Mouse (Mus musculus): ENCODE data around the gene Sec14l3. TPM values are rescaled to one million over a fixed set of nuclear protein-coding genes. Genes with fewer than 3 reads are reported as not detected.
"Not testable (repeated sequence)": the region's sequence is repeated elsewhere in the genome, so short reads cannot be mapped to it uniquely, and the experiment has no call there.

Gene Sec14l3
- 1 to 10 TPM in 1 of 2 experiments, under 1 TPM in 1; 0.60 to 1.3 TPM for total RNA-seq (2021)

- intact Hi-C loops (cut with DNase I): no loop called here
- no peak for DNase-seq (ENCODE audit: low spot score in 2 of 2)
Measured at GRCm38 (mm10) chr11:4064627-4065122, at the start of gene Sec14l3. Sec14l3 (plus strand) TSS chr11:4064841.

DNA sequence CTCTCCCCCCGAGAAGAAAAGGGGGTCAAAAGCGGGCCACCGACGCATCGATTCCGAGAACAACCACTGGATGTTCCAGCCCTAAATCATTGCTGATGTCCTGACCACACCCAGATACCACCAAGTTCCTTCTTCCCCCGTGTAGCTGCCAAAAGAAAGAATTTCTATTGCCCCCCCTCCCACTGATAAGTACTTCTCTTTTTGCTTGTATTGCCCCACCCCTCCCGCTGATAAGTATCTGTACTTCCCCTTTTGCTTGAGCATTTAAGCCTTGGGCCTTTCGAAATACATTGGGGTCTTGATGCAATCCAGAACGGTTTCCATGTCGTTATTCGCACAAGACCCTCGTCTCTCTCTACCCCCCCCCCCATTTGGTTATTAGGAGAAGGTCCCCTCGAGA, 48.8 kb upstream of the Sec14l3 start:
- intact Hi-C loops (cut with DNase I); DNase-seq (ENCODE audit: low spot score in 2 of 2): not testable (repeated sequence)

DNA sequence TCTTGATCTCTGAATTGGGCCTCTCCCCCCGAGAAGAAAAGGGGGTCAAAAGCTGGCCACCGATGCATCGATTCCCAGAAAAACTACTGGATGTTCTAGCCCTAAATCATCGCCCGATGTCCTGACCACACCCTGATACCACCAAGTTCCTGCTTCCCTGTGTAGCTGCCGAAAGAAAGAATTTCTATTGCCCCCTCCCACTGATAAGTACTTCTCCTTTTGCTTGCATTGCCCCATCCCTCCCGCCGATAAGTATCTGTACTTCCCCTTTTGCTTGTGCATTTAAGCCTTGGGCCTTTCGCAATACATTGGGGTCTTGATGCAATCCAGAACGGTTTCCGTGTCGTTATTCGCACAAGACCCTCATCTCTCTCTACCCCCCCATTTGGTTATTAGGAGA, 42.5 kb upstream of the Sec14l3 start:
- intact Hi-C loops (cut with DNase I); DNase-seq (ENCODE audit: low spot score in 2 of 2): not testable (repeated sequence)

DNA sequence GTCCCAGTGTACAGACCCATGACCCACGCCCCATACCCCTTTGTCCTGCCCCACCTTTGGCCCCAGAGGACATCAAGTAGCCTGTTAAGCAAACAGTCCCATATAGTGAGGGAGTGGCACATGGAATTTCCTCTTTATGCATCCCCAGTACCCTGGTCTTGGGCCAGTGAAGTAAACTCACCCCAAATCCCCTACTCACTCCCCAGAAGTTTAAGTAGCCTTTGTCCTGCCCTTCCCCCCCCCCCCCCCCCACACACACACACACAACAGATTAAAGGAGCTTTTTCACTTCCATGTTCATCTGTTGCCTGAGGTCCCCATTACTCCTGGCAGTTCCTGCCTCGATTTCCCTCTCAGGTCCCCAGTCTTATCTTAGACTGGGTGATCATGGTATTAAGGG, 41.3 kb upstream of the Sec14l3 start:
- no peak for DNase-seq (ENCODE audit: low spot score in 2 of 2)
- intact Hi-C loops (cut with DNase I): no loop called here

GRCm38 (mm10) chr11:4027066-4027465, 37.6 kb upstream of the Sec14l3 start:
- DNase-seq (ENCODE audit: low spot score in 2 of 2): no peak
- intact Hi-C loops (cut with DNase I): no loop called here

DNA sequence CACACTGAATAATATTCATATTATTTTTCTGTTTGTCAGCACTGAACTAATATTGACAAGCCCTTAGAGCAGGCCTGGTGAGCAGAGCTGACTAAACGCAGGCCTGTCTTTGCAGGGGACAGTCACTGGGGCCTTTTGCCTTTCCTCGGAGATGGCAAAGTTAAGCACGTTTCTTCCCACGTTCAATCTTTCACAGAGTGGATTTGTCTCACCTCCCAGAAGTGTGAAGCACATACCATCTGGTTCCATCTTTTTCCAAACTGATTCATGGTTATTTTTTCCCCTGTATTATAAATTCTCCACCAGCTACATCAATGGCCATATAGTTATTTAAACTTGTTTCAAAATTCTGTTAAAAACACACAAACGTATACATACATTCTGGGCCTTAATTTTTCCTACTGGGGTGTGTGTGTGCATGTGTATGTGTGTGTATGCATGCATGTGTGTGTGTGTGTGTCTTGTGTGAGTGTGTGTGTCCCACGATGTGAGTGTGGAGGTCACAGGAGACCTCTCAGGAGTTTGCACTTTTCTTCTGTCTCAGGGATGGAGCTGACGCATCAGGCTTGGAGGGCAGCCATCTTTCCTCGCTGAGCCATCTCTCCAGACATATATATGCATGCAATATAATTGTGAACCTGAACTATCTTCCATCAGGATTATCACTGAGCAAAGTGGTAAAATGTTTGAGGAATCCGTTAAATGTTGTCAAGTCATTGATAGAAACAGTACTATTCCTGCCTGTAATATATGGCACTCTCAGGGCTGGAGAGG, 36.9 kb upstream of the Sec14l3 start:
- DNase-seq (ENCODE audit: low spot score in 2 of 2): peak; percentile 17 to 81
- intact Hi-C loops (cut with DNase I): no loop called here

DNA sequence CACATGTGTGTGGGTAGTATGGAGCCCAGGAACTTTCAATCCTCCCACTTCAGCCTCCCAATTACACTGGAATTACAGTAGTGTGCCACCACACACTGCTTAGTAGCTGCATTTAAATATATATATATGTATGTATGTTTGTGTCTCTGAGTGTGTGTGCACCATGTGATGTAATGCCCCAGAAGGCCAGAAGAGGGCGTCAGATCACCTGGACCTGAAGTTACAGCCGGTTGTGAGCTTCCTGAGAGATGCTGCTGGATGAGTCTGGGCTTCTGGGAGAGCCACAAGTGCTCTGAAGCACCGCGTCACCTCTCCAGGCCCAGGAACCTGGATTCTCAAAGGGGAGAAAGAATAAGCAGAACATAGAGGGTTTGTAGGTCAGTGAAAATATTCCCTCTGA, 35.3 kb upstream of the Sec14l3 start:
- DNase-seq (ENCODE audit: low spot score in 2 of 2): no peak
- intact Hi-C loops (cut with DNase I): no loop called here

GRCm38 (mm10) chr11:4031126-4031941, 33.3 kb upstream of the Sec14l3 start, which contains the start of gene Sec14l4:
Sec14l4 (plus strand) TSS chr11:4031462.
- intact Hi-C loops (cut with DNase I): no loop called here

GRCm38 (mm10) chr11:4031961-4032360, 32.7 kb upstream of the Sec14l3 start:
- intact Hi-C loops (cut with DNase I): no loop called here

More at GRCm38 (mm10) chr11:4031126-4031941, 33.3 kb upstream of the Sec14l3 start, which contains the start of gene Sec14l4:
- DNase-seq (ENCODE audit: low spot score in 2 of 2): no peak

GRCm38 (mm10) chr11:4033471-4033870, 31.2 kb upstream of the Sec14l3 start:
- no peak for DNase-seq (ENCODE audit: low spot score in 2 of 2)
- intact Hi-C loops (cut with DNase I): no loop called here

More at GRCm38 (mm10) chr11:4031961-4032360, 32.7 kb upstream of the Sec14l3 start:
- no peak for DNase-seq (ENCODE audit: low spot score in 2 of 2)

DNA sequence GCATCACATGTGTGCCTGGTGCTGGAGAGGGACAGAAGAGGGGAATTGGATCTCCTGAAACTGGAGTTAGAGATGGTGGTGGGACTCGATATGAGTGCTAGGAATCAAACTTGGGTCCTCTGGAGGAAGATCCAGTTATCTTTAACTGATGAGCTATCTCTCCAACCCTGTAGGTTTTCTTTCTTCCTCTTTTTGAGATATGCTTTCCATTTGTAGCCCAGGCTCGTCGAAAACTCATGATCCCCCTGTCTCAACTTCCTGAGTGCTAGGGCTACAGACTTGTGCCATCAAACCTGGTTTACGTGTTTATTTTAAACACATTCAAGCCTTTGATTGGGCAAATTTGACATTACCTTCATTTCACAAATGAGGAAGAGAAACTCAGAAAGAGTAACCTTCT, 30.5 kb upstream of the Sec14l3 start:
- intact Hi-C loops (cut with DNase I): no loop called here
- DNase-seq (ENCODE audit: low spot score in 2 of 2): no peak

GRCm38 (mm10) chr11:4035116-4035892, 29.3 kb upstream of the Sec14l3 start:
- intact Hi-C loops (cut with DNase I): no loop called here
- DNase-seq (ENCODE audit: low spot score in 2 of 2): no peak

DNA sequence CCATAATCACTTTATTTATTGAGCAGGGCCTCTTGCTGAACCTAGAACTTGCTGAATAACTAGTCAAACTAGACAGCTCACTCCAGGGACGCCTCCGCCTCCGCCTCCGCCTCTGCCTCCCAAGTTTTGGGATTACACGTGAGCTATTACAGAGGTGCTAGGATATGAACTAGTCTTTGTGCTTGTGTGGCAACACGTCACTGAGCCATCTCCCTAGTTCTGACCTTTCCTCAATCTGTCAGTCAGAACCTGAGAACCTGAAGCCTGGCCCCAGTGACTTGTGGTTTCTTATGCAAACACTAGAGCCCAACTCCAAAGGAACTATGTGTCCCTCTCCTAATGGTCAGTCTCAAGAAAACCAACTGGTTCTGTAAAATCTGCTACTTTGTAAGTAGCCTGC, 28.7 kb upstream of the Sec14l3 start:
- no peak for DNase-seq (ENCODE audit: low spot score in 2 of 2)
- intact Hi-C loops (cut with DNase I): no loop called here

GRCm38 (mm10) chr11:4036365-4037084, 28.1 kb upstream of the Sec14l3 start:
- no peak for DNase-seq (ENCODE audit: low spot score in 2 of 2)
- intact Hi-C loops (cut with DNase I): no loop called here

GRCm38 (mm10) chr11:4039951-4040350, 24.7 kb upstream of the Sec14l3 start:
- intact Hi-C loops (cut with DNase I): no loop called here
- no peak for DNase-seq (ENCODE audit: low spot score in 2 of 2)

GRCm38 (mm10) chr11:4041123-4041625, 23.5 kb upstream of the Sec14l3 start:
- intact Hi-C loops (cut with DNase I): no loop called here

GRCm38 (mm10) chr11:4043081-4043480, 21.6 kb upstream of the Sec14l3 start:
- intact Hi-C loops (cut with DNase I): no loop called here
- no peak for DNase-seq (ENCODE audit: low spot score in 2 of 2)

More at GRCm38 (mm10) chr11:4041123-4041625, 23.5 kb upstream of the Sec14l3 start:
- DNase-seq (ENCODE audit: low spot score in 2 of 2): no peak

GRCm38 (mm10) chr11:4046526-4046925, 18.1 kb upstream of the Sec14l3 start:
- intact Hi-C loops (cut with DNase I): no loop called here
- no peak for DNase-seq (ENCODE audit: low spot score in 2 of 2)

GRCm38 (mm10) chr11:4047766-4048165, 16.9 kb upstream of the Sec14l3 start:
- DNase-seq (ENCODE audit: low spot score in 2 of 2): no peak
- intact Hi-C loops (cut with DNase I): no loop called here
